Mouse (Mus musculus) heart, postnatal 10 days (tissue): ENCODE measurements around the gene Ebf4. TPM values are rescaled to one million over a fixed set of nuclear protein-coding genes. Genes with fewer than 3 reads are reported as not detected.
A peak's percentile ranks its signal among the peaks of the same experiment; 100 is the strongest.

Experiments
- DNase-seq, 2 experiments: peaks; one replicate each; pipeline ENCODE4 v3.0.0; 2021
- intact Hi-C: fragments of 180-260 bp; cut with DNase I; formaldehyde crosslinking; loops from one replicate; pipeline ENCODE4 v1.15.1; 2025
- total RNA-seq, 2 experiments: library from RNA; stranded (reverse); gene quantifications; 2 replicates each; pipeline ENCODE4 v1.2.3; 2021

The Ebf4 gene
- total RNA-seq, 2 experiments from 2014 or later: 1.2 to 1.3 TPM

GRCm38 (mm10) chr2:130294218-130294935 lies 592 bp upstream of the Ebf4 start:
- intact Hi-C loops: no loop called here
- DNase-seq: no peak

DNA sequence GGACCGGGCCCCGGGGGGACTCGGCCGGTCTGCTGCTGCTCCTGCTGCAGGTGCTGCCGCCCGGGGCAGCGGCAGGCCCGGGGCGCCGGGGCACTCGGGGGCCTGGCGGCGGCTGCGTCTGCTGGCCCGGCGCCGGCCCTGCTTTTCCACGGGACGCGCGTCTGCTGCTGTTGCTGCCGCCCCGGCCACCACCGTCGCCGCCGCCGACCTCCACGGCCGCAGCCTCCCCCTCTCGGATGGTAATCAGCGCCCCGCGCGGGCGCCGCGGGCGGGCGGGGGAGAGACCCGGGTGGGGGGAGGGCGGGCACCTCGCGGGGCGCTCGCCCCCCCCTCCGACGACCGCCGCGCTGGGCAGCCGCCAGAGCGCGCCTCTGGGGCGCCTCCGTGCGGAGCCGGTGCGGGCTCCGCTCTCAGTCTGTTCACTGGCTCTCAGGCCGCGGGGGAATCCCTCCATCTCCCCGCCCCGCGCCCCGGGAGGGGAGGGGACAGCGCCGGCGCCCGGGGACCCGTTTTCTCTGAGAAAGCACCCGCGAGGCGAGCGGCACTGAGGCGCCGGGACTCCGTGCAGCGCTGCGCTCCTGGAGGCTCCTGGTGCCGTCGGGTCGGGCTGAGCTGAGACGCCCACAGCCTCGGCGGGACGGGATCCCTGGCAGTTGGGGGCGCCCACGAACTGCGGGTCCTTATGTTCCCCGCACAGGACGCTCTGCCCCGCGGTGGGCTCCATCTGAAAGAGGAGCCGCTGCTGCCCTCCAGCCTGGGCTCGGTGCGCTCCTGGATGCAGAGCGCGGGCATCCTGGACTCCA lies 563 bp downstream of the Ebf4 start:
- peak; percentile 46 to 53 for DNase-seq
- intact Hi-C loops: no loop called here

- intact Hi-C loops: no loop called here
- peak in 1 of 2 experiments; percentile 21 for DNase-seq
Measured at GRCm38 (mm10) chr2:130296134-130296745, 1.3 kb downstream of the Ebf4 start.

DNA sequence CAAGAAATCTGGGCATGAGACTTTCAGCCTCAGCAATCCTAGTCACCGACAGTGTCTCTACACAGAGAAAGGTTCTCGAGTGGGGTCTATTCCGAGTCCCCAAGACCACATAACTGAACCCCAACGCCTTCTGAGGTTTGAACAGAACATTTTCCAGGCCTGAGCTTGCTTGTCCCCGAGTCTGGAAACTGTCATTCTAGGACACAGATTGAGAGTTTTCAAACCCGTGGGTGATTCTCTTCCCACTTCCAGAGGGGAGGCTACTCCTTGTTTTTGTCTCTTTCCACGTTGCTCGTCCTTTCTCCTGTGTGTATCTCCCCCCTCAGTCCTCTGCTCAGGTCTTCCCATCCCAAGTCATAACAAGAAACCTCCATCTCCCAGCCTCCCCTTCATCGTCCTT lies 2.6 kb downstream of the Ebf4 start:
- DNase-seq: no peak
- intact Hi-C loops: no loop called here

DNA sequence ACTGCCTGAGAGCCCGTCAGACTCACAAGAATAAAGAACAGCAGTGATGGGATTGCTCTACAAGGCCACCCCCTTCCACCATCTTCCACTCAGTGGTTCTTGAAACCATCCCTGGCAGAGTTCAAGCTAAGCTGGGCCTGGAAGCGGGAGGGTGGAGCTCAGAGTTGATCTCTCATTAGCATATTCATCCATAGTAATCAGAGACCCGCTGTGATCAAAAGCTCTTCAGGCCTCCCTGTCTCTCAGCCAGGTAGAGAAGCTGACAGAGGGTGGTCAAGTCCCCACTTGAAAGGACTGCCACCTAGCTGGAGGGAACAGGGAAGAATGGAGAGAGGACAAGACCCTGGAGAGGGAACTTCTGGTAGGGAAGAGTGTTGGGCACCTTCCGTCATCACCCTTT lies 8.0 kb downstream of the Ebf4 start:
- intact Hi-C loops: no loop called here
- DNase-seq: no peak

DNA sequence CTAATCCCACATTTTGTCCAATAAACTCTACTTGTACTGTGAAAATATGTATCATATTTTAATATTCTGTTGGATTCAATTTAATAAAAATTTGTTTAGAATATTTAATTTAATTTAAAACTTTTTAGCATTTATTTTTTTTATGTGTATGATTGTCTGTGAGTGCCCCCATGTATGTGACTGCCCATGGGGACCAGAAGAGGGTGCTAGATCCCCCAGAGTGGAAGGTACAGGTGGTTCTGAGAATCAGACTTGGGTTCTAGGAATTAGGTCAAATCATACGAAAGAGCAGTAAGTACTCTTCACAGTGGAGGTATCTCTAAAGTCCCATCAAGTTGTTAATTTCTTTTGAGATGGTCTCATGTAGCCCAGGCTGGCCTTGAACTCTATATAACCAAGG lies 32.1 kb downstream of the Ebf4 start:
- intact Hi-C loops: no loop called here
- no peak for DNase-seq

GRCm38 (mm10) chr2:130329502-130329901 lies 34.5 kb downstream of the Ebf4 start:
- no peak for DNase-seq
- intact Hi-C loops: no loop called here

- no peak for DNase-seq
Measured at GRCm38 (mm10) chr2:130335112-130335511, 40.1 kb downstream of the Ebf4 start.

DNA sequence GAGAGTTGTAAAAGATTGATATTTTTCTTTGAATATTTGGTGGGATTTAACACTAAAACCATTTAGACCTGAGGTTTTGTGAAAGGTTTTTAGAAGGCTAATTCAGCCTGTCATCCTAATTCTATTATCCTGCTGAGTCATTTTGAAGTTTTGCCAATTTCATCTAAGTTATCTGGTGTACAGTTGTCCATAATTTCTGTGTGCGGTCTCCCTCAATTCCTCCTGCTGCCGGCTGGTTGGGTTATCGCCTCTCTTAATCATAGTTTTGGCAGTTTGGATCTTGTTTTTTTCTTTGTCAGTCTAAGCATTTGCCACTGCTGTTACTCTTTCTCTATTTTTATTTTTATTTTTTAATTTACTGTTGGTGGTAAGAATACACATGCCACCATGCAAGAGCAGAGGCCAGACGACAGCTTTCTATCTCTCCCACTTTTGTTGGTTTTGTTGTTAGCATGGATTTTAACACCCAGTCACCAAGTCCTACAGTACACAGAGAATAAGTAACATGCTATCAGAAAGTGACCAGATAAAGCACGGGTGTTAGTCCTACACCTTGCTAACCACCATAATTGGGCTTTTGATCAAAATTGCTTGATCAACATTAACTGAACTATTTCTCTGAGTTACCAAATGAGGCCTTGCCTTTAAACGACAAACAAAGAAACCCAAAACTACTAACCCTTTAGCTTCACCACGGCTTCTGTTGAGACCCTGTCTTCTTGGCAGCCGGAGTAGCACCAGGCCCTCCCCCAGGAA lies 45.7 kb downstream of the Ebf4 start:
- intact Hi-C loops: no loop called here
- DNase-seq: no peak

More at GRCm38 (mm10) chr2:130335112-130335511, 40.1 kb downstream of the Ebf4 start:
- intact Hi-C loops: no loop called here

- intact Hi-C loops: no loop called here
Measured at GRCm38 (mm10) chr2:130341220-130341580, 46.2 kb downstream of the Ebf4 start.

GRCm38 (mm10) chr2:130350376-130350775 lies 55.4 kb downstream of the Ebf4 start:
- no peak for DNase-seq
- intact Hi-C loops: no loop called here

More at GRCm38 (mm10) chr2:130341220-130341580, 46.2 kb downstream of the Ebf4 start:
- DNase-seq: no peak

DNA sequence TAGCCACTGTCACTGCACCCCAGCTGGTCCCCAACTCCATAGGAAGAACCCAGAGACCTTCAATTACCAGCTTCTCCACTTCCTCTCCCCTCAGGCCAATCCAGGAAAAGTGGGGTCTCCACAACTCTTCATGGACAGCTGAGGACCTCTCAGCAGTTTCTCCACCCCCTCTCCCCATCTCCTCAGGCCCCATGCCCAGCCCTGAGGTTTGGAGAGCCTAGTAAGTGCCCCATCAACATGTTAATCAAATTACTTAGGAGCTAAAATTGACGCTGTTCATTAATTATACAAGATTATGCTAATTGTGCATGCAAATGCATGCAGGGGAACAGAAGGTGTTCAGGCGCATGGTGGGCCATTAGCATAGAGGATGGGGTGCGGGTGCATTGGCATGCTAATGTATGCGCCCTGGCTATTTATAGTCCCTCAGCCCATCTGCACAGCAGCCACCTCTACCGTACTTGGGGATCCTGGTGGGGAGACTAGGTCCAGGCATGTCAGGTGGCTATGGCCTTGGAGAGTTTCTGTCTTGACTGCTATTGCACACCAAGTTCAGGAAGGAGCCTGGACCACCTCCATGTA lies 56.9 kb downstream of the Ebf4 start:
- DNase-seq: no peak
- intact Hi-C loops: no loop called here

- DNase-seq: no peak
- intact Hi-C loops: no loop called here
Measured at GRCm38 (mm10) chr2:130353411-130353810, 58.4 kb downstream of the Ebf4 start.

DNA sequence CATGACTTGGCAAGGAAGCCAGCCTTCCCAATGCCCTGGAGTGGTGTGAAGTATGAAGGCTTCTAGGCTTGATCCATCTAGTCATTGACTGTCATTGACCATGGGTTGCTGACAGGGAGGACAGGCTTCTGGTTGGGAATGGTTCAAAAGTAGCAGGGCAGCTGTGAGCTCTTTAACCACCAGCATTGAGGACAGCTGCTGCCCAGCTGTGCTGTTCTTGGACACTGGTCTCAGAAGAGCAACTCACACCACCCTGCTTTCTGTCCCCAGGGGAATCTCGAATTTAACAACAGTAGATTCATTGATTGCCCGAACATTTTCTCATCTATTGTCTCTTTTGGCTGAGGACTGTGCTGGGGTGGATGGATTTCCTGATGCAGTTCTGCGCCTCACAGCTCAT lies 58.9 kb downstream of the Ebf4 start:
- intact Hi-C loops: no loop called here

DNA sequence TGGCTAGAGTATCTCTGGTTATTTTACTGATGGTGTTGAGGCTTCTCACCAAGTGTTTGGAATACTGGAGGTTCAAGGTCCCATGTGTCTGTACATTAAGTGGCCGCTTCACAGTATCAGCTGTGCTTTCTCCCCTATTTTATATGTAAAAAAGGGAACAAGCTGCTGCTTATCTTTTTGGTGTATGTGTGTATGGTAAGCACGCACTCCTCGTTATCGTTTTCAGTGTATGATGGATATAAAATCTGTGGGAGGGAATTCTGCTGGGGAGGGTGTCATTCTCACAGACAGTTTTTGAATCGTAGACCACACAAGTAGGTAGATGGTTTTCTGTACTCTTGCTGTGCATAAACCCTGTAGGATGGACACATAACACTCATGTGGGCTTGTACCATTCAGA lies 62.6 kb downstream of the Ebf4 start:
- intact Hi-C loops: no loop called here
- DNase-seq: no peak

More for the DNA sequence above, 58.9 kb downstream of the Ebf4 start:
- peak; percentile 21 to 44 for DNase-seq

GRCm38 (mm10) chr2:130358852-130359251 lies 63.9 kb downstream of the Ebf4 start:
- no peak for DNase-seq
- intact Hi-C loops: no loop called here

GRCm38 (mm10) chr2:130362511-130363026 lies 67.6 kb downstream of the Ebf4 start:
- intact Hi-C loops: loop anchor here (2.0 kb wide), 1 partner anchor 72 kb away; no protein-coding TSS in a partner anchor
- DNase-seq: peak; percentile 53 to 74

- intact Hi-C loops: no loop called here
- peak; percentile 18 to 37 for DNase-seq
Measured at GRCm38 (mm10) chr2:130365211-130366094, 70.5 kb downstream of the Ebf4 start.

GRCm38 (mm10) chr2:130367386-130367785 lies 72.4 kb downstream of the Ebf4 start:
- intact Hi-C loops: no loop called here
- DNase-seq: no peak
